Mouse (Mus musculus): ENCODE measurements around the gene Dglucy. TPM values are rescaled to one million over a fixed set of nuclear protein-coding genes. Genes with fewer than 3 reads are reported as not detected.

Gene Dglucy
- polyA plus RNA-seq, 1 experiment from 2014 or later, result 2.8 TPM

- DNase-seq (ENCODE audit: low spot score), result no peak
- H3K4me1 ChIP-seq (replicated peaks; ENCODE audit: control insufficient read depth, insufficient read depth), result no peaks in the 10 kb centered on the region
- no peaks in the 10 kb centered on the region for H3K27me3 ChIP-seq (ENCODE audit: control insufficient read depth, insufficient read depth, low read length)
- peak; percentile 66; the same call in 1 of the 2 replicates for ATAC-seq (ENCODE audit: low FRiP score, low TSS enrichment)
- 0 out of 2 replicates have a peak, but pooled peaks cover 2% of the 10 kb centered on the region for H3K36me3 ChIP-seq (ENCODE audit: control insufficient read depth, insufficient read depth, low read length)
- 71% methylated on average over 14 of the region's 14 CpGs for WGBS
- no peak overlapping the region for H3K4me3 ChIP-seq (ENCODE audit: low read depth, low read length)
- no peaks in the 10 kb centered on the region for H3K9me3 ChIP-seq (ENCODE audit: control insufficient read depth, low read length)
- TF ChIP-seq EP300 (optimal IDR thresholded peaks at IDR 0.05) (no peak), CTCF (IDR thresholded peaks at IDR 0.05; ENCODE audit: low read depth) (peak; percentile 91)
- no peak overlapping the region for H3K9ac ChIP-seq (ENCODE audit: low read length)
- H3K27ac ChIP-seq (replicated peaks), result no peak overlapping the region
- no peak overlapping the region for H3K4me2 ChIP-seq (replicated peaks; ENCODE audit: low read depth)
Observed at GRCm38 (mm10) chr12:100925644-100926619, 147.1 kb downstream of the Dglucy start.

GRCm38 (mm10) chr12:100928286-100928685, 149.4 kb downstream of the Dglucy start:
- Histone ChIP-seq H3K9me3 (ENCODE audit: control insufficient read depth, low read length) (no peaks in the 10 kb centered on the region), H3K36me3 (ENCODE audit: control insufficient read depth, insufficient read depth, low read length) (peaks cover 5% of the 10 kb centered on the region; the same call in 1 of the 2 replicates), H3K4me3 (ENCODE audit: low read depth, low read length) (no peak overlapping the region), H3K27me3 (ENCODE audit: control insufficient read depth, insufficient read depth, low read length) (no peaks in the 10 kb centered on the region), H3K27ac (replicated peaks) (no peak overlapping the region), H3K4me1 (replicated peaks; ENCODE audit: control insufficient read depth, insufficient read depth) (no peaks in the 10 kb centered on the region), H3K4me2 (replicated peaks; ENCODE audit: low read depth) (no peak overlapping the region), H3K9ac (ENCODE audit: low read length) (no peak overlapping the region)
- DNase-seq (ENCODE audit: low spot score) (no peak), ATAC-seq (ENCODE audit: low FRiP score, low TSS enrichment) (no peak)
- WGBS, result 82% methylated on average over 9 of the region's 9 CpGs
- TF ChIP-seq CTCF (IDR thresholded peaks at IDR 0.05; ENCODE audit: low read depth), result no peak
- no peak for TF ChIP-seq EP300 (optimal IDR thresholded peaks at IDR 0.05)

GRCm38 (mm10) chr12:100931653-100932052, 152.8 kb downstream of the Dglucy start:
- Histone ChIP-seq H3K4me2 (replicated peaks; ENCODE audit: low read depth) (no peak overlapping the region), H3K27ac (replicated peaks) (no peak overlapping the region), H3K4me3 (ENCODE audit: low read depth, low read length) (no peak overlapping the region), H3K9ac (ENCODE audit: low read length) (no peak overlapping the region), H3K9me3 (ENCODE audit: control insufficient read depth, low read length) (no peaks in the 10 kb centered on the region), H3K27me3 (ENCODE audit: control insufficient read depth, insufficient read depth, low read length) (no peaks in the 10 kb centered on the region), H3K36me3 (ENCODE audit: control insufficient read depth, insufficient read depth, low read length) (peaks cover 5% of the 10 kb centered on the region; the same call in 1 of the 2 replicates), H3K4me1 (replicated peaks; ENCODE audit: control insufficient read depth, insufficient read depth) (no peaks in the 10 kb centered on the region)
- ATAC-seq (ENCODE audit: low FRiP score, low TSS enrichment) (no peak), DNase-seq (ENCODE audit: low spot score) (no peak)
- TF ChIP-seq EP300 (optimal IDR thresholded peaks at IDR 0.05), result no peak
- TF ChIP-seq CTCF (IDR thresholded peaks at IDR 0.05; ENCODE audit: low read depth), result no peak
- WGBS, result 94% methylated on average over 12 of the region's 14 CpGs

- no peaks in the 10 kb centered on the region for H3K27me3 ChIP-seq (ENCODE audit: control insufficient read depth, insufficient read depth, low read length)
- no peak overlapping the region for H3K9ac ChIP-seq (ENCODE audit: low read length)
- TF ChIP-seq EP300 (optimal IDR thresholded peaks at IDR 0.05), result no peak
- no peak for TF ChIP-seq CTCF (IDR thresholded peaks at IDR 0.05; ENCODE audit: low read depth)
- no peak for ATAC-seq (ENCODE audit: low FRiP score, low TSS enrichment)
- H3K4me3 ChIP-seq (ENCODE audit: low read depth, low read length), result no peak overlapping the region
- DNase-seq (ENCODE audit: low spot score), result no peak
- H3K36me3 ChIP-seq (ENCODE audit: control insufficient read depth, insufficient read depth, low read length), result peaks cover 3% of the 10 kb centered on the region; the same call in 1 of the 2 replicates
- H3K9me3 ChIP-seq (ENCODE audit: control insufficient read depth, low read length), result no peaks in the 10 kb centered on the region
- 77% methylated on average over 5 of the region's 5 CpGs for WGBS
- no peaks in the 10 kb centered on the region for H3K4me1 ChIP-seq (replicated peaks; ENCODE audit: control insufficient read depth, insufficient read depth)
- no peak overlapping the region for H3K4me2 ChIP-seq (replicated peaks; ENCODE audit: low read depth)
- H3K27ac ChIP-seq (replicated peaks), result no peak overlapping the region
Observed at GRCm38 (mm10) chr12:100934796-100935195, 155.9 kb downstream of the Dglucy start.

- Histone ChIP-seq H3K4me3 (ENCODE audit: low read depth, low read length) (no peak overlapping the region), H3K27ac (replicated peaks) (no peak overlapping the region), H3K36me3 (ENCODE audit: control insufficient read depth, insufficient read depth, low read length) (peaks cover 3% of the 10 kb centered on the region; the same call in 1 of the 2 replicates), H3K4me2 (replicated peaks; ENCODE audit: low read depth) (no peak overlapping the region), H3K27me3 (ENCODE audit: control insufficient read depth, insufficient read depth, low read length) (no peaks in the 10 kb centered on the region), H3K9me3 (ENCODE audit: control insufficient read depth, low read length) (no peaks in the 10 kb centered on the region), H3K9ac (ENCODE audit: low read length) (no peak overlapping the region), H3K4me1 (replicated peaks; ENCODE audit: control insufficient read depth, insufficient read depth) (no peaks in the 10 kb centered on the region)
- ATAC-seq (ENCODE audit: low FRiP score, low TSS enrichment) (peak; percentile 34; the same call in 1 of the 2 replicates), DNase-seq (ENCODE audit: low spot score) (peak; percentile 73)
- TF ChIP-seq EP300 (optimal IDR thresholded peaks at IDR 0.05) (no peak), CTCF (IDR thresholded peaks at IDR 0.05; ENCODE audit: low read depth) (peak; percentile 92)
- WGBS, result 14% methylated on average over 2 of the region's 2 CpGs
Observed at GRCm38 (mm10) chr12:100936116-100936515, 157.3 kb downstream of the Dglucy start.

GRCm38 (mm10) chr12:100936737-100937136, 157.9 kb downstream of the Dglucy start:
- Histone ChIP-seq H3K9ac (ENCODE audit: low read length) (no peak overlapping the region), H3K9me3 (ENCODE audit: control insufficient read depth, low read length) (no peaks in the 10 kb centered on the region), H3K4me1 (replicated peaks; ENCODE audit: control insufficient read depth, insufficient read depth) (no peaks in the 10 kb centered on the region), H3K27ac (replicated peaks) (no peak overlapping the region), H3K27me3 (ENCODE audit: control insufficient read depth, insufficient read depth, low read length) (no peaks in the 10 kb centered on the region), H3K4me2 (replicated peaks; ENCODE audit: low read depth) (no peak overlapping the region), H3K36me3 (ENCODE audit: control insufficient read depth, insufficient read depth, low read length) (peaks cover 3% of the 10 kb centered on the region; the same call in 1 of the 2 replicates), H3K4me3 (ENCODE audit: low read depth, low read length) (no peak overlapping the region)
- no peak for TF ChIP-seq CTCF (IDR thresholded peaks at IDR 0.05; ENCODE audit: low read depth)
- no peak for TF ChIP-seq EP300 (optimal IDR thresholded peaks at IDR 0.05)
- 74% methylated on average over 4 of the region's 4 CpGs for WGBS
- DNase-seq (ENCODE audit: low spot score), result no peak
- no peak for ATAC-seq (ENCODE audit: low FRiP score, low TSS enrichment)

Data from stomach, postnatal 0 days (tissue).